Mouse (Mus musculus): ENCODE results near the gene Tbc1d22b. TPM values are rescaled to one million over a fixed set of nuclear protein-coding genes. Genes with fewer than 3 reads are reported as not detected.

The Tbc1d22b gene
- polyA plus RNA-seq, 1 experiment = 9.0 TPM

DNA sequence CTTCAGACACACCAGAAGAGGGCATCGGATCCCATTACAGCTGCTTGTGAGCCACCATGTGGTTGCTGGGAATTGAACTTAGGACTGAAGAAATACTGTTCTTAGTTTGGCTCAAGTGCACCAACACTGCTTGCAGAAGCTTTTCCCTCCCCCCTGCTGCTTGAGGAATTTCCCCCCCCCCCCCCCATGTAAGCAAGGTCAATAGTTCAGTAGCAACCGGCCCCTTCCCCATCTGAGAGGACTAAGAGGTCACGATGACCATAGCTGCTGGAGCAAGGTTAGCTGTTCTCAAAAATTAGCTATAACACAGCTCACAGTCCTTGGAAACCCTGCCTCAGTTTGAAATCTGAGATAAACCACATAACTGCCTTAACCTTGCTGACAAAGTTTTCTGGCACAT is 92.6 kb downstream of the Tbc1d22b start:
- Histone ChIP-seq H3K4me2 (ENCODE audit: low read depth) (no peak overlapping the region), H3ac (ENCODE audit: control insufficient read depth, insufficient read length) (no peak overlapping the region), H3K27me3 (ENCODE audit: control insufficient read depth, insufficient read depth, insufficient read length) (no peaks in the 10 kb centered on the region), H3K36me3 (ENCODE audit: control insufficient read depth, insufficient read depth) (peaks cover 8% of the 10 kb centered on the region), H3K79me2 (ENCODE audit: control insufficient read depth, insufficient read depth) (no peaks in the 10 kb centered on the region), H3K4me3 (no peak overlapping the region)
- TF ChIP-seq USF1 (IDR thresholded peaks at IDR 0.05; ENCODE audit: low read depth) (no peak), E2F4 (IDR thresholded peaks at IDR 0.05; ENCODE audit: insufficient read depth) (no peak), POLR2AphosphoS2 (IDR thresholded peaks at IDR 0.05; ENCODE audit: insufficient read length, low read depth) (no peak), CEBPB (IDR thresholded peaks at IDR 0.05; ENCODE audit: insufficient read depth, poor library complexity, severe bottlenecking) (no peak), MAX (IDR thresholded peaks at IDR 0.05; ENCODE audit: low read depth) (no peak), MYOG (IDR thresholded peaks at IDR 0.05; ENCODE audit: control insufficient read depth in 1 of 3, insufficient read depth in 1 of 3, insufficient read length in 2 of 3, low read depth in 2 of 3) (no peak), POLR2A (IDR thresholded peaks at IDR 0.05; ENCODE audit: insufficient read length, low read depth) (no peak), SRF (IDR thresholded peaks at IDR 0.05; ENCODE audit: control insufficient read depth, insufficient read length, low read depth) (no peak)

Other genes with a start within 250 kb of the Tbc1d22b start
- gene Pi16, start 232.1 kb upstream of the Tbc1d22b start, polyA plus RNA-seq (2012; fragmentation: generic; extraction: Trizol) = 7.1 TPM
- gene Mtch1, start 201.9 kb upstream of the Tbc1d22b start, polyA plus RNA-seq (2012; fragmentation: generic; extraction: Trizol) = 741 TPM
- 0.54 TPM for gene Fgd2, start 188.9 kb upstream of the Tbc1d22b start, polyA plus RNA-seq (2012; fragmentation: generic; extraction: Trizol)
- gene Pim1, start 59.0 kb upstream of the Tbc1d22b start, polyA plus RNA-seq (2012; fragmentation: generic; extraction: Trizol) = 16.3 TPM
- not detected for gene Gm17657, start 147 bp upstream of the Tbc1d22b start, polyA plus RNA-seq (2012; fragmentation: generic; extraction: Trizol)
- not detected for gene Tmem217, start 2.6 kb downstream of the Tbc1d22b start, polyA plus RNA-seq (2012; fragmentation: generic; extraction: Trizol)
- 20.9 TPM for gene Rnf8, start 65.0 kb downstream of the Tbc1d22b start, polyA plus RNA-seq (2012; fragmentation: generic; extraction: Trizol)
- gene Gm28043, start 65.1 kb downstream of the Tbc1d22b start, polyA plus RNA-seq (2012; fragmentation: generic; extraction: Trizol) = 1.0 TPM
- 55.7 TPM for gene Cmtr1, start 110.8 kb downstream of the Tbc1d22b start, polyA plus RNA-seq (2012; fragmentation: generic; extraction: Trizol)
- gene Ccdc167, start 167.3 kb downstream of the Tbc1d22b start, polyA plus RNA-seq (2012; fragmentation: generic; extraction: Trizol) = 6.0 TPM